Mouse (Mus musculus) neutrophil, adult 59 days (primary cell): ENCODE data around the gene Gm12355. TPM values are rescaled to one million over a fixed set of nuclear protein-coding genes. Genes with fewer than 3 reads are reported as not detected.

ENCODE experiments used
- total RNA-seq, 2 experiments: library from RNA; stranded (reverse); gene quantifications; 1 replicate in 1 of 2; 2 replicates in 1 of 2; pipeline ENCODE4 v1.2.4; 2023

The Gm12355 gene
- 10 to 100 TPM; 16.3 to 20.8 TPM for total RNA-seq

DNA sequence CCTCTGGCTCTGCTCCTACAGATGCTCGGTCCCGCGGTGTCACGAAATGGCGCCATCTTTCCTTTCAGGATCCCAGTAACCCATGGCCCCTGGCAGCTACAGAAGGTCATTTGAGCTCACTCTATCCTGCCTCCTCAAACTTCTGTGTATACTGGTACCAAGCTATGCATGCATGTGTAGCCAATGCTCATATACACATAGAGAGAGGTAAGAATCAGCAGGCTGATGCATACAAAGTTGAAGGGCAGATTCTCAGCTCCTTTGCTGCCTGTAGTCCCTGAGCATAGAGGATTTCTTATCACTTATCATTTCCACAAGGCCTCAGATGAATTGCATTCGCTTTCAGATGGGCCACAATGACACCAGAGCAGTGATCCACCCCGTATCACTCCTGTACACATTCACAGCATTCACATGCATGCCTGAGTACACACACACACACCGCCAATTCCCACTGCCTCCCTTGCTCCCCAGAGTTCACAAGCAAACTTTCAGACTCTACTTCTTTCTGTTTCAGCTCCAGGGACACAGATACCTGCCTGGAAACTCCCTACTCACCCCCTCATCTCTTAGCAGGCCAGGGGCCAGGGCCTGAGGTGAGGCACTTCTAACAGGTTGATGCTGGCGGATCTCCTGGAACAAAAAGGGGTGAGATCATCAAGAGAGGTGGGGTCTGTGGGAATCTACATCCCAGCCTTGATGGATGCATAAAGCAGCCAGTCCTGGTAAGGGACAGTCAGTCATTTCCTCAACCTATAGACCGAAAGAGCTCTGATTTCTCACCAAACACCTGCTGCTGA, at the start of gene Gm12355, which contains the start of gene Gsdma3:
Gene Gm12355, minus strand, starts transcription at position 51 of the 800 bp plus-strand sequence.
Gene Gsdma3, plus strand, starts transcription at position 750 of the 800 bp plus-strand sequence.

GRCm38 (mm10) chr11:98664091-98664490, 38.6 kb upstream of the Gm12355 start, which contains the start of gene Gsdma:
Gsdma (plus strand) TSS chr11:98664351.

GRCm38 (mm10) chr11:98646459-98646858, 21.0 kb upstream of the Gm12355 start, which contains the start of gene Gsdma2:
Gsdma2 (plus strand) TSS chr11:98646759.

DNA sequence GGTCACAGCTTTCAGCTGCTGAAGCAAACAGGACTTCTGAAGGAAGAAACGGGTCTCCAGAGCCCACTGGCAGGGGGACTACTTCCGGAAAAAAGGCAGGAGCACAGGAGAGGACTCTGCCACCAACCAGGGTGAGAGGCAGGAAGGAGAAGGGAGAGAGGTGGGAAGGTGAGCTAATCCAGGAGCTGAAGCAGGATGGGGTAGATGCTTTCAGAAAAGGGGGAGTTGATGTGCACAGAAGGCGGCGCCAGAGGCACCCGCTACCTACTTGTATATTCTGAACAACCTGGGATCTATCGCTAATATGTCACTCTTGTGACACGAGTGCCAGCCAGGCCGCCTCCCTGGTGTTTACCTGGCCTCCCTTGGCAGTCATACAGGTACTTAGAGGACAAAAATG, 27.5 kb downstream of the Gm12355 start, which contains the start of gene Lrrc3c:
Gene Lrrc3c, plus strand, starts transcription at position 301 of the 400 bp plus-strand sequence.

GRCm38 (mm10) chr11:98586892-98587563, 38.4 kb downstream of the Gm12355 start, which contains the start of gene Ormdl3:
Ormdl3 (minus strand) TSS chr11:98587368.

Other genes with a start within 250 kb of the Gm12355 start
- gene Tcap, start 241.8 kb downstream of the Gm12355 start, total RNA-seq, result not detected
- not detected for gene Pnmt, start 239.2 kb downstream of the Gm12355 start, total RNA-seq
- gene Pgap3, start 225.2 kb downstream of the Gm12355 start, total RNA-seq, result 1 to 10 TPM; 2.2 to 3.3 TPM
- under 1 TPM in 1 of 2 experiments, not detected in 1; 0.07 TPM for gene Erbb2, start 213.2 kb downstream of the Gm12355 start, total RNA-seq
- gene Mien1, start 186.7 kb downstream of the Gm12355 start, total RNA-seq, result 10 to 100 TPM; 34.5 to 35.5 TPM
- under 1 TPM in 1 of 2 experiments, not detected in 1; 0.15 TPM for gene Grb7, start 179.3 kb downstream of the Gm12355 start, total RNA-seq
- gene Ikzf3, start 79.6 kb downstream of the Gm12355 start, total RNA-seq, result 1 to 10 TPM; 4.3 to 8.6 TPM
- 1 to 10 TPM in 1 of 2 experiments, under 1 TPM in 1; 0.64 to 1.4 TPM for gene Zpbp2, start 74.6 kb downstream of the Gm12355 start, total RNA-seq
- gene Ormdl3, start 38.3 kb downstream of the Gm12355 start, total RNA-seq, result 1 to 10 TPM; 6.7 to 8.2 TPM
- not detected for gene Lrrc3c, start 27.4 kb downstream of the Gm12355 start, total RNA-seq
- gene Gsdma3, start 699 bp upstream of the Gm12355 start, total RNA-seq, result not detected
- not detected for gene Gsdma2, start 21.1 kb upstream of the Gm12355 start, total RNA-seq
- not detected for gene Gsdma, start 38.7 kb upstream of the Gm12355 start, total RNA-seq
- 10 to 100 TPM; 45.5 to 48.4 TPM for gene Psmd3, start 56.9 kb upstream of the Gm12355 start, total RNA-seq
- not detected for gene Csf3, start 75.6 kb upstream of the Gm12355 start, total RNA-seq
- gene Med24, start 103.8 kb upstream of the Gm12355 start, total RNA-seq, result 10 to 100 TPM; 40.0 to 42.2 TPM
- 10 to 100 TPM; 22.0 to 23.9 TPM for gene Thra, start 115.0 kb upstream of the Gm12355 start, total RNA-seq
- 1 to 10 TPM; 2.1 to 4.7 TPM for gene Nr1d1, start 149.7 kb upstream of the Gm12355 start, total RNA-seq
- gene Msl1, start 169.9 kb upstream of the Gm12355 start, total RNA-seq, result 100 to 1,000 TPM; 201 to 215 TPM
- gene Casc3, start 179.2 kb upstream of the Gm12355 start, total RNA-seq, result 10 to 100 TPM; 57.8 to 63.3 TPM
- gene Rapgefl1, start 211.1 kb upstream of the Gm12355 start, total RNA-seq, result under 1 TPM; 0.31 to 0.73 TPM
- 10 to 100 TPM; 31.3 to 34.5 TPM for gene Wipf2, start 238.0 kb upstream of the Gm12355 start, total RNA-seq